Mouse (Mus musculus) hindbrain, postnatal 0 days (tissue): ENCODE data around the gene Cdkn3. TPM values are rescaled to one million over a fixed set of nuclear protein-coding genes. Genes with fewer than 3 reads are reported as not detected.

ENCODE experiments used
- ATAC-seq: fragments of 200-750 bp; cut with Nextera tagmentation; 2 replicates; pipeline ENCODE4 v1.8.0; 2017; ENCODE audit warnings: mild to moderate bottlenecking, moderate TSS enrichment, moderate library complexity
- DNase-seq: peaks from one replicate; pipeline ENCODE4 v3.0.0-alpha.2; 2015; ENCODE audit warnings: low spot score
- H3K27ac ChIP-seq: fragments of 300-500 bp; sonication (generic); 2 replicates; pipeline ENCODE4 v1.5.1; 2014; ENCODE audit warnings: mild to moderate bottlenecking
- H3K27me3 ChIP-seq: fragments of 300-500 bp; sonication (generic); 2 replicates; pipeline ENCODE4 v1.6.1; 2014; ENCODE audit warnings: low read length, mixed read lengths; ENCODE audit not compliant: insufficient read depth
- H3K36me3 ChIP-seq: fragments of 300-500 bp; sonication (generic); 2 replicates; pipeline ENCODE4 v1.6.1; 2014; ENCODE audit warnings: low read length, mixed read lengths; ENCODE audit not compliant: insufficient read depth
- H3K4me1 ChIP-seq: fragments of 300-500 bp; sonication (generic); 2 replicates; pipeline ENCODE4 v1.6.1; 2014; ENCODE audit warnings: antibody characterized with exemption, low read length, mixed read lengths; ENCODE audit not compliant: insufficient read depth
- H3K4me2 ChIP-seq: fragments of 300-500 bp; sonication (generic); 2 replicates; pipeline ENCODE4 v1.6.1; 2014; ENCODE audit warnings: low read depth, mild to moderate bottlenecking, low read length, moderate library complexity, mixed read lengths
- H3K4me3 ChIP-seq: fragments of 300-500 bp; sonication (generic); 2 replicates; pipeline ENCODE4 v1.5.1; 2014; ENCODE audit warnings: low read length
- H3K9ac ChIP-seq: fragments of 300-500 bp; sonication (generic); replicated peaks from 2 replicates; pipeline ENCODE4 v1.6.1; 2014; ENCODE audit warnings: mild to moderate bottlenecking, low read length, moderate library complexity, mixed read lengths
- H3K9me3 ChIP-seq: fragments of 300-500 bp; sonication (generic); 2 replicates; pipeline ENCODE4 v1.6.1; 2016; ENCODE audit warnings: low read length, mixed read lengths
- CTCF ChIP-seq: IDR thresholded peaks from 2 replicates; pipeline ENCODE4 v1.5.1; 2016; ENCODE audit warnings: antibody characterized with exemption, control low read depth, low read depth
- WGBS: fragments of 180-500 bp; shearing (Covaris S2); extraction: QIAGEN DNeasy Blood & Tissue Kit; methylation state at CpG from one replicate; pipeline ENCODE4 v1.1.7; 2014; 5-methylcytosine and 5-hydroxymethylcytosine counted together
- polyA plus RNA-seq: library from polyadenylated mRNA; unstranded; fragments of >200 nt; fragmentation: Nextera tagmentation; extraction: Ambion mirVana; gene quantifications from 2 replicates; pipeline ENCODE4 v1.2.1, GENCODE M21; 2015
- total RNA-seq: library from RNA; depleted of rRNA; stranded (reverse); fragments of >200 nt; gene quantifications from 2 replicates; pipeline ENCODE4 v1.2.3, GENCODE M21; 2014

Gene Cdkn3
- total and polyA plus RNA-seq, 2 experiments from 2014 or later: 1.2 to 10.8 TPM

- Histone ChIP-seq H3K9ac (no peak overlapping the region), H3K4me3 (no peak overlapping the region), H3K27ac (no peak overlapping the region), H3K4me1 (no peaks in the 10 kb centered on the region), H3K27me3 (no peaks in the 10 kb centered on the region), H3K9me3 (no peaks in the 10 kb centered on the region), H3K36me3 (peaks cover 35% of the 10 kb centered on the region), H3K4me2 (no peak overlapping the region)
- ATAC-seq (no peak), DNase-seq (no peak)
- WGBS: 95% methylated on average over 7 of the region's 7 CpGs
- TF ChIP-seq CTCF: no peak
These were observed 20.7 kb downstream of the Cdkn3 start for GRCm38 (mm10) chr14:46781086-46781485.

GRCm38 (mm10) chr14:46782187-46782828 lies 22.0 kb downstream of the Cdkn3 start:
- Histone ChIP-seq H3K27me3 (no peaks in the 10 kb centered on the region), H3K9ac (no peak overlapping the region), H3K36me3 (peaks cover 27% of the 10 kb centered on the region), H3K27ac (no peak overlapping the region), H3K4me3 (no peak overlapping the region), H3K4me1 (peaks cover 7% of the 10 kb centered on the region; the same call in 1 of the 2 replicates), H3K4me2 (no peak overlapping the region), H3K9me3 (no peaks in the 10 kb centered on the region)
- ATAC-seq (no peak), DNase-seq (no peak)
- TF ChIP-seq CTCF: no peak
- WGBS: 85% methylated on average over 8 of the region's 8 CpGs

GRCm38 (mm10) chr14:46783327-46783926 lies 23.1 kb downstream of the Cdkn3 start:
- Histone ChIP-seq H3K27me3 (no peaks in the 10 kb centered on the region), H3K4me2 (no peak overlapping the region), H3K9ac (no peak overlapping the region), H3K36me3 (peaks cover 20% of the 10 kb centered on the region), H3K4me1 (peaks cover 7% of the 10 kb centered on the region; the same call in 1 of the 2 replicates), H3K9me3 (no peaks in the 10 kb centered on the region), H3K4me3 (no peak overlapping the region), H3K27ac (no peak overlapping the region)
- DNase-seq (no peak), ATAC-seq (no peak)
- WGBS: 94% methylated on average over 10 of the region's 10 CpGs
- TF ChIP-seq CTCF: no peak

- Histone ChIP-seq H3K9me3 (no peaks in the 10 kb centered on the region), H3K36me3 (0 out of 2 replicates have a peak, but pooled peaks cover 3% of the 10 kb centered on the region), H3K9ac (no peak overlapping the region), H3K4me2 (no peak overlapping the region), H3K27ac (no peak overlapping the region), H3K27me3 (no peaks in the 10 kb centered on the region), H3K4me1 (peaks cover 7% of the 10 kb centered on the region), H3K4me3 (no peak overlapping the region)
- DNase-seq (no peak), ATAC-seq (no peak)
- no peak for TF ChIP-seq CTCF
- 79% methylated on average over 5 of the region's 5 CpGs for WGBS
These were observed 24.9 kb downstream of the Cdkn3 start for GRCm38 (mm10) chr14:46785247-46785646.

- ATAC-seq (no peak), DNase-seq (no peak)
- Histone ChIP-seq H3K27me3 (no peaks in the 10 kb centered on the region), H3K27ac (peak overlapping the region; percentile 99), H3K36me3 (no peaks in the 10 kb centered on the region), H3K9me3 (no peaks in the 10 kb centered on the region), H3K4me2 (peak overlapping the region; percentile 75), H3K9ac (peak overlapping the region; percentile 94), H3K4me3 (peak overlapping the region; percentile 92), H3K4me1 (peaks cover 7% of the 10 kb centered on the region)
- under 1% methylated on average over 11 of the region's 11 CpGs for WGBS
- TF ChIP-seq CTCF: no peak
These were observed 27.1 kb downstream of the Cdkn3 start for GRCm38 (mm10) chr14:46787454-46787786.

- peak; percentile 63 for TF ChIP-seq CTCF
- Histone ChIP-seq H3K9ac (peak within 1 kb of the TSS; percentile 94), H3K36me3 (no peaks in the 10 kb centered on the region), H3K27ac (peak within 1 kb of the TSS; percentile 99), H3K4me2 (peak within 1 kb of the TSS; percentile 75), H3K27me3 (no peaks in the 10 kb centered on the region), H3K9me3 (no peaks in the 10 kb centered on the region), H3K4me3 (peak within 1 kb of the TSS; percentile 92), H3K4me1 (peaks cover 7% of the 10 kb centered on the region)
- ATAC-seq (peak; percentile 97), DNase-seq (peak; percentile 95)
- 1% methylated on average over 68 of the region's 86 CpGs for WGBS
These were observed 27.6 kb downstream of the Cdkn3 start, which contains the start of gene Cnih1 for GRCm38 (mm10) chr14:46787787-46788504. Gene Cnih1 (minus strand): TSS chr14:46788411.
